Mouse (Mus musculus): Measurements from ENCODE around the gene Fgfrl1. TPM values are rescaled to one million over a fixed set of nuclear protein-coding genes. Genes with fewer than 3 reads are reported as not detected.
"Not testable (repeated sequence)": the region's sequence is repeated elsewhere in the genome, so short reads cannot be mapped to it uniquely, and the experiment has no call there.

Fgfrl1 gene
- polyA plus RNA-seq, 1 experiment from 2014 or later, result 17.4 TPM

DNA sequence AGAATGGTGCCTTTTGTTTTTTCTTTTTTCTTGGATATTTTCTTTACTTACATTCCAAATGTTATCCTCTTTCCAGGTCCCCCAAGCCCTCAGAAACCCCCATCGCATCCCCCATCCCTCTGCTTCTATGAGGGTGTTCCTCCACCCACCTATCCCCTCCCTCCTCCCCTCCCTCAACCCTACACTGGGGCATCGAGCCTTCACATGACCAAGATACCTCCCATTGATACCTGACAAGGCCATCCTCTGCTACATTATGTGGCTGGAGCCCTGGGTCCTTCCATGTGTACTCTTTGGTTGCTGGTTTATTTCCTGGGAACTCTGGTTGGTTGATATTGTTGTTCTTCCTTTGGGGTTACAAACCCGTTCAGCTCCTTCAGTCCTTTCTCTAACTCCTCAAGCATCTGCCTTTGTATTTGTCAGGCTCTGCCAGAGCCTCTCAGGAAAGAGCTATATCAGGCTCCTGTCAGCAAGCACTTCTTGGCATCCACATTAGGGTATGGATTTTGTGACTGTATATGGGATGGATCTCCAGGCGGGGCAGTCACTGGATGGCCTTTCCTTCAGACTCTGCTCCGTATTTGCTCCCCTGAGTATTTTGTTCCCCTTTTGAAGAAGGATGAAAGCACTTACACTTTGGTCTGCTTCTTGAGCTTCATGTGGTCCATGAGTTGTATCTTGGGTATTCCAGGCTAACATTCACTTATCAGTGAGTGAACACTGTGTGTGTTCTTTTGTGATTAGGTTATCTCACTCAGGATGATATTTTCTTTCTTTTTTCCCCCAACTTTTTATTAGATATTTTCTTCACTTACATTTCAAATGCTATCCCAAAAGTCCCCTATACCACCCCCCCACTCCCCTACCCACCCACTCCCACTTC is 58.4 kb downstream of the Fgfrl1 start:
- ATAC-seq (no peak), DNase-seq (ENCODE audit: low spot score) (no peak)
- TF ChIP-seq CTCF (IDR thresholded peaks at IDR 0.05) (no peak), EP300 (IDR thresholded peaks at IDR 0.05) (no peak)
- no peaks in the 10 kb centered on the region for H3K27me3 ChIP-seq (replicated peaks; ENCODE audit: insufficient read depth, low read length)
- H3K4me2 ChIP-seq (replicated peaks; ENCODE audit: low read depth, low read length), result no peak overlapping the region
- H3K9me3 ChIP-seq (ENCODE audit: low read length), result no peaks in the 10 kb centered on the region
- H3K4me3 ChIP-seq (ENCODE audit: low read depth, low read length), result no peak overlapping the region
- no peaks in the 10 kb centered on the region for H3K36me3 ChIP-seq (ENCODE audit: insufficient read depth, low read length)
- H3K9ac ChIP-seq (replicated peaks; ENCODE audit: low read depth), result no peak overlapping the region
- no peak overlapping the region for H3K27ac ChIP-seq (ENCODE audit: low read length)
- H3K4me1 ChIP-seq (ENCODE audit: insufficient read depth, low read depth, low read length), result no peaks in the 10 kb centered on the region
- WGBS, result 76% methylated on average over 5 of the region's 5 CpGs

DNA sequence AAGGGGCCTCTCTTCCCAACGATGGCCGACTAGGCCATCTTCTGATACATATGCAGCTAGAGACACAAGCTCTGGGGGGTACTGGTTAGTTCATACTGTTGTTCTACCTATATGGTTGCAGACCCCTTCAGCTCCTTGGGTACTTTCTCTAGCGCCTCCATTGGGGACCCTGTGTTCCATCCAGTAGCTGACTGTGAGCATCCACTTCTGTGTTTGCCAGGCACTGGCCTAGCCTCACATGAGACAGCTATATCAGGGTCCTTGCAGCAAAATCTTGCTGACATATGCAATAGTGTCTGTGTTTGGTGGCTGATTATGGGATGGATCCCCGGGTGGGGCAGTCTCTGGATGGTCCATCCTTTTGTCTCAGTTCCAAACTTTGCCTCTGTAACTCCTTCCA is 59.1 kb downstream of the Fgfrl1 start:
- not testable (repeated sequence) for H3K4me3 ChIP-seq (ENCODE audit: low read depth, low read length); H3K9me3 ChIP-seq (ENCODE audit: low read length); ATAC-seq; DNase-seq (ENCODE audit: low spot score); H3K27ac ChIP-seq (ENCODE audit: low read length); H3K4me1 ChIP-seq (ENCODE audit: insufficient read depth, low read depth, low read length); H3K9ac ChIP-seq (replicated peaks; ENCODE audit: low read depth); H3K27me3 ChIP-seq (replicated peaks; ENCODE audit: insufficient read depth, low read length); H3K4me2 ChIP-seq (replicated peaks; ENCODE audit: low read depth, low read length); H3K36me3 ChIP-seq (ENCODE audit: insufficient read depth, low read length)
- WGBS, result 78% methylated on average over 4 of the region's 4 CpGs

Other genes starting within 250 kb of the Fgfrl1 start
- 0.54 and 0.55 TPM in 2 replicates for gene Mfsd7a, start 243.5 kb upstream of the Fgfrl1 start, polyA plus RNA-seq (2015; fragmentation: Nextera tagmentation; extraction: Ambion mirVana)
- gene Pcgf3, start 231.2 kb upstream of the Fgfrl1 start, polyA plus RNA-seq (2015; fragmentation: Nextera tagmentation; extraction: Ambion mirVana), result 10.3 and 10.7 TPM in 2 replicates
- gene Cplx1, start 142.4 kb upstream of the Fgfrl1 start, polyA plus RNA-seq (2015; fragmentation: Nextera tagmentation; extraction: Ambion mirVana), result 0.16 and 0.24 TPM in 2 replicates
- gene Gak, start 62.6 kb upstream of the Fgfrl1 start, polyA plus RNA-seq (2015; fragmentation: Nextera tagmentation; extraction: Ambion mirVana), result 36.8 and 39.9 TPM in 2 replicates
- 24.8 and 26.3 TPM in 2 replicates for gene Tmem175, start 62.6 kb upstream of the Fgfrl1 start, polyA plus RNA-seq (2015; fragmentation: Nextera tagmentation; extraction: Ambion mirVana)
- 7.1 and 8.2 TPM in 2 replicates for gene Idua, start 32.1 kb upstream of the Fgfrl1 start, polyA plus RNA-seq (2015; fragmentation: Nextera tagmentation; extraction: Ambion mirVana)
- 5.9 and 6.3 TPM in 2 replicates for gene Dgkq, start 22.7 kb upstream of the Fgfrl1 start, polyA plus RNA-seq (2015; fragmentation: Nextera tagmentation; extraction: Ambion mirVana)
- 0.10 and 0.19 TPM in 2 replicates for gene Slc26a1, start 16.8 kb upstream of the Fgfrl1 start, polyA plus RNA-seq (2015; fragmentation: Nextera tagmentation; extraction: Ambion mirVana)
- gene Rnf212, start 82.6 kb downstream of the Fgfrl1 start, polyA plus RNA-seq (2015; fragmentation: Nextera tagmentation; extraction: Ambion mirVana), result not detected in 2 replicates
- not detected in 2 replicates for gene Tmed11, start 103.0 kb downstream of the Fgfrl1 start, polyA plus RNA-seq (2015; fragmentation: Nextera tagmentation; extraction: Ambion mirVana)
- gene Vmn2r8, start 116.5 kb downstream of the Fgfrl1 start, polyA plus RNA-seq (2015; fragmentation: Nextera tagmentation; extraction: Ambion mirVana), result not detected in 2 replicates
- gene Vmn2r9, start 160.2 kb downstream of the Fgfrl1 start, polyA plus RNA-seq (2015; fragmentation: Nextera tagmentation; extraction: Ambion mirVana), result 0.02 and 0.04 TPM in 2 replicates

All from lung, postnatal 0 days (tissue).